Mouse (Mus musculus) liver, embryonic 15.5 days (tissue): Measurements from ENCODE around the gene Aldh1a1. TPM values are rescaled to one million over a fixed set of nuclear protein-coding genes. Genes with fewer than 3 reads are reported as not detected.

Source experiments
- ATAC-seq: fragments of 200-750 bp; cut with Nextera tagmentation; 2 replicates; pipeline ENCODE4 v1.8.0; 2017; ENCODE audit warnings: moderate number of reproducible peaks, mild to moderate bottlenecking, moderate library complexity; ENCODE audit not compliant: insufficient read depth
- H3K27ac ChIP-seq: fragments of 300-500 bp; sonication (generic); replicated peaks from 2 replicates; pipeline ENCODE4 v1.5.1; 2015; ENCODE audit warnings: mild to moderate bottlenecking, inconsistent platforms
- H3K27me3 ChIP-seq: fragments of 300-500 bp; sonication (generic); 2 replicates; pipeline ENCODE4 v1.6.1; 2015; ENCODE audit warnings: mild to moderate bottlenecking, inconsistent platforms
- H3K36me3 ChIP-seq: fragments of 300-500 bp; sonication (generic); replicated peaks from 2 replicates; pipeline ENCODE4 v1.6.1; 2015; ENCODE audit warnings: moderate library complexity, mild to moderate bottlenecking, inconsistent platforms
- H3K4me1 ChIP-seq: fragments of 300-500 bp; sonication (generic); replicated peaks from 2 replicates; pipeline ENCODE4 v1.6.1; 2015; ENCODE audit warnings: inconsistent platforms
- H3K4me2 ChIP-seq: fragments of 300-500 bp; sonication (generic); 2 replicates; pipeline ENCODE4 v1.6.1; 2015; ENCODE audit warnings: moderate library complexity, mild to moderate bottlenecking, inconsistent platforms
- H3K4me3 ChIP-seq: fragments of 300-500 bp; sonication (generic); replicated peaks from 2 replicates; pipeline ENCODE4 v1.5.1; 2015; ENCODE audit warnings: mild to moderate bottlenecking, inconsistent platforms
- H3K9ac ChIP-seq: fragments of 300-500 bp; sonication (generic); 2 replicates; pipeline ENCODE4 v1.6.1; 2015; ENCODE audit warnings: moderate library complexity, mild to moderate bottlenecking, inconsistent platforms
- H3K9me3 ChIP-seq: fragments of 300-500 bp; sonication (generic); replicated peaks from 2 replicates; pipeline ENCODE4 v1.6.1; 2016; ENCODE audit warnings: inconsistent platforms
- WGBS: fragments of 180-500 bp; shearing (Covaris S2); methylation state at CpG from one replicate; pipeline ENCODE4 v1.1.7; 2015; ENCODE audit warnings: mixed read lengths; ENCODE audit not compliant: insufficient replicate concordance; 5-methylcytosine and 5-hydroxymethylcytosine counted together
- polyA plus RNA-seq: library from polyadenylated mRNA; unstranded; fragments of >200 nt; fragmentation: Nextera tagmentation; extraction: Ambion mirVana; gene quantifications from 2 replicates; pipeline ENCODE4 v1.2.1, GENCODE M21; 2015

Aldh1a1 gene
- polyA plus RNA-seq, 1 experiment from 2014 or later, result 0.99 TPM

GRCm38 (mm10) chr19:20555365-20555764, 62.9 kb downstream of the Aldh1a1 start:
- peaks cover 9% of the 10 kb centered on the region for H3K4me1 ChIP-seq
- no peaks in the 10 kb centered on the region for H3K27me3 ChIP-seq
- H3K9me3 ChIP-seq, result no peaks in the 10 kb centered on the region
- WGBS, result 73% methylated on average over 1 of the region's 1 CpGs
- no peak overlapping the region for H3K4me3 ChIP-seq
- H3K36me3 ChIP-seq, result no peaks in the 10 kb centered on the region
- no peak for ATAC-seq
- H3K4me2 ChIP-seq, result no peak overlapping the region
- H3K27ac ChIP-seq, result no peak overlapping the region
- no peak overlapping the region for H3K9ac ChIP-seq

GRCm38 (mm10) chr19:20557211-20557610, 64.7 kb downstream of the Aldh1a1 start:
- Histone ChIP-seq H3K36me3 (no peaks in the 10 kb centered on the region), H3K27me3 (no peaks in the 10 kb centered on the region), H3K4me3 (no peak overlapping the region), H3K4me2 (no peak overlapping the region), H3K27ac (no peak overlapping the region), H3K4me1 (peaks cover 9% of the 10 kb centered on the region), H3K9ac (no peak overlapping the region), H3K9me3 (no peaks in the 10 kb centered on the region)
- 63% methylated on average over 4 of the region's 4 CpGs for WGBS
- ATAC-seq, result no peak

- no peak overlapping the region for H3K9ac ChIP-seq
- H3K4me3 ChIP-seq, result no peak overlapping the region
- peaks cover 9% of the 10 kb centered on the region for H3K4me1 ChIP-seq
- no peak for ATAC-seq
- H3K4me2 ChIP-seq, result no peak overlapping the region
- no peak overlapping the region for H3K27ac ChIP-seq
- H3K27me3 ChIP-seq, result no peaks in the 10 kb centered on the region
- no peaks in the 10 kb centered on the region for H3K9me3 ChIP-seq
- 80% methylated on average over 3 of the region's 3 CpGs for WGBS
- no peaks in the 10 kb centered on the region for H3K36me3 ChIP-seq
These were observed 65.6 kb downstream of the Aldh1a1 start for GRCm38 (mm10) chr19:20558069-20558468.

- peak; percentile 18; the same call in 1 of the 2 replicates for ATAC-seq
- Histone ChIP-seq H3K27me3 (no peaks in the 10 kb centered on the region), H3K9ac (no peak overlapping the region), H3K9me3 (no peaks in the 10 kb centered on the region), H3K4me2 (no peak overlapping the region), H3K36me3 (no peaks in the 10 kb centered on the region), H3K4me1 (peaks cover 9% of the 10 kb centered on the region), H3K27ac (no peak overlapping the region), H3K4me3 (no peak overlapping the region)
These were observed 66.0 kb downstream of the Aldh1a1 start for GRCm38 (mm10) chr19:20558544-20558943.

- Histone ChIP-seq H3K9ac (no peak overlapping the region), H3K27ac (no peak overlapping the region), H3K36me3 (no peaks in the 10 kb centered on the region), H3K4me2 (no peak overlapping the region), H3K4me3 (no peak overlapping the region), H3K27me3 (no peaks in the 10 kb centered on the region), H3K4me1 (peaks cover 9% of the 10 kb centered on the region), H3K9me3 (no peaks in the 10 kb centered on the region)
- WGBS, result 41% methylated on average over 3 of the region's 3 CpGs
- ATAC-seq, result peak; percentile 70
These were observed 66.4 kb downstream of the Aldh1a1 start for GRCm38 (mm10) chr19:20558952-20559351.

- no peaks in the 10 kb centered on the region for H3K27me3 ChIP-seq
- H3K9me3 ChIP-seq, result no peaks in the 10 kb centered on the region
- no peak overlapping the region for H3K27ac ChIP-seq
- H3K4me1 ChIP-seq, result peaks cover 9% of the 10 kb centered on the region
- H3K36me3 ChIP-seq, result no peaks in the 10 kb centered on the region
- 56% methylated on average over 2 of the region's 2 CpGs for WGBS
- H3K4me2 ChIP-seq, result no peak overlapping the region
- no peak overlapping the region for H3K9ac ChIP-seq
- no peak overlapping the region for H3K4me3 ChIP-seq
- ATAC-seq, result no peak
These were observed 67.4 kb downstream of the Aldh1a1 start for GRCm38 (mm10) chr19:20559952-20560351.

GRCm38 (mm10) chr19:20562396-20562795, 69.9 kb downstream of the Aldh1a1 start:
- no peak overlapping the region for H3K4me3 ChIP-seq
- no peak overlapping the region for H3K4me2 ChIP-seq
- peaks cover 9% of the 10 kb centered on the region for H3K4me1 ChIP-seq
- H3K27me3 ChIP-seq, result no peaks in the 10 kb centered on the region
- no peak overlapping the region for H3K9ac ChIP-seq
- no peak for ATAC-seq
- H3K9me3 ChIP-seq, result no peaks in the 10 kb centered on the region
- no peaks in the 10 kb centered on the region for H3K36me3 ChIP-seq
- H3K27ac ChIP-seq, result no peak overlapping the region

- no peak for ATAC-seq
- H3K27me3 ChIP-seq, result no peaks in the 10 kb centered on the region
- 72% methylated on average over 4 of the region's 4 CpGs for WGBS
These were observed 73.8 kb downstream of the Aldh1a1 start for GRCm38 (mm10) chr19:20566294-20566693.

GRCm38 (mm10) chr19:20567039-20567438, 74.5 kb downstream of the Aldh1a1 start:
- no peak overlapping the region for H3K4me3 ChIP-seq
- WGBS, result 80% methylated on average over 2 of the region's 2 CpGs
- no peaks in the 10 kb centered on the region for H3K27me3 ChIP-seq
- H3K36me3 ChIP-seq, result no peaks in the 10 kb centered on the region
- ATAC-seq, result no peak
- H3K9me3 ChIP-seq, result no peaks in the 10 kb centered on the region
- no peak overlapping the region for H3K9ac ChIP-seq
- H3K4me2 ChIP-seq, result no peak overlapping the region
- H3K27ac ChIP-seq, result no peak overlapping the region
- H3K4me1 ChIP-seq, result no peaks in the 10 kb centered on the region

More at GRCm38 (mm10) chr19:20566294-20566693, 73.8 kb downstream of the Aldh1a1 start:
- Histone ChIP-seq H3K4me2 (no peak overlapping the region), H3K9me3 (no peaks in the 10 kb centered on the region), H3K4me1 (no peaks in the 10 kb centered on the region), H3K27ac (no peak overlapping the region), H3K4me3 (no peak overlapping the region), H3K36me3 (no peaks in the 10 kb centered on the region), H3K9ac (no peak overlapping the region)

- H3K4me1 ChIP-seq, result no peaks in the 10 kb centered on the region
- 44% methylated on average over 3 of the region's 3 CpGs for WGBS
- no peak overlapping the region for H3K4me2 ChIP-seq
- H3K4me3 ChIP-seq, result no peak overlapping the region
- H3K27ac ChIP-seq, result no peak overlapping the region
- no peak overlapping the region for H3K9ac ChIP-seq
- no peaks in the 10 kb centered on the region for H3K9me3 ChIP-seq
- no peak for ATAC-seq
- H3K36me3 ChIP-seq, result no peaks in the 10 kb centered on the region
- H3K27me3 ChIP-seq, result no peaks in the 10 kb centered on the region
These were observed 84.5 kb downstream of the Aldh1a1 start for GRCm38 (mm10) chr19:20576984-20577383.

- Histone ChIP-seq H3K9me3 (no peaks in the 10 kb centered on the region), H3K36me3 (no peaks in the 10 kb centered on the region), H3K4me3 (no peak overlapping the region), H3K27ac (no peak overlapping the region), H3K9ac (no peak overlapping the region), H3K4me2 (no peak overlapping the region), H3K27me3 (no peaks in the 10 kb centered on the region), H3K4me1 (no peaks in the 10 kb centered on the region)
- WGBS, result 65% methylated on average over 5 of the region's 5 CpGs
- ATAC-seq, result no peak
These were observed 84.9 kb downstream of the Aldh1a1 start for GRCm38 (mm10) chr19:20577429-20577828.

GRCm38 (mm10) chr19:20599951-20600350, 107.4 kb downstream of the Aldh1a1 start:
- Histone ChIP-seq H3K4me2 (no peak overlapping the region), H3K4me1 (no peaks in the 10 kb centered on the region), H3K9me3 (no peaks in the 10 kb centered on the region), H3K27ac (no peak overlapping the region), H3K4me3 (no peak overlapping the region), H3K27me3 (no peaks in the 10 kb centered on the region), H3K9ac (no peak overlapping the region), H3K36me3 (no peaks in the 10 kb centered on the region)
- ATAC-seq, result no peak
